Mouse (Mus musculus) C2C12 (cell line): ENCODE measurements around the gene Ppp1r9b.

Experiments used
- CTCF ChIP-seq: IDR thresholded peaks from one replicate; pipeline ENCODE4 v1.5.1; 2011; ENCODE audit not compliant: control insufficient read depth, insufficient read depth, insufficient read length
- MAX ChIP-seq: IDR thresholded peaks from one replicate; pipeline ENCODE4 v1.6.1; 2011; ENCODE audit warnings: mild to moderate bottlenecking, control low read depth
- USF1 ChIP-seq: IDR thresholded peaks from one replicate; pipeline ENCODE4 v1.6.1; 2011; ENCODE audit warnings: low read depth, mild to moderate bottlenecking, control low read depth, moderate library complexity

DNA sequence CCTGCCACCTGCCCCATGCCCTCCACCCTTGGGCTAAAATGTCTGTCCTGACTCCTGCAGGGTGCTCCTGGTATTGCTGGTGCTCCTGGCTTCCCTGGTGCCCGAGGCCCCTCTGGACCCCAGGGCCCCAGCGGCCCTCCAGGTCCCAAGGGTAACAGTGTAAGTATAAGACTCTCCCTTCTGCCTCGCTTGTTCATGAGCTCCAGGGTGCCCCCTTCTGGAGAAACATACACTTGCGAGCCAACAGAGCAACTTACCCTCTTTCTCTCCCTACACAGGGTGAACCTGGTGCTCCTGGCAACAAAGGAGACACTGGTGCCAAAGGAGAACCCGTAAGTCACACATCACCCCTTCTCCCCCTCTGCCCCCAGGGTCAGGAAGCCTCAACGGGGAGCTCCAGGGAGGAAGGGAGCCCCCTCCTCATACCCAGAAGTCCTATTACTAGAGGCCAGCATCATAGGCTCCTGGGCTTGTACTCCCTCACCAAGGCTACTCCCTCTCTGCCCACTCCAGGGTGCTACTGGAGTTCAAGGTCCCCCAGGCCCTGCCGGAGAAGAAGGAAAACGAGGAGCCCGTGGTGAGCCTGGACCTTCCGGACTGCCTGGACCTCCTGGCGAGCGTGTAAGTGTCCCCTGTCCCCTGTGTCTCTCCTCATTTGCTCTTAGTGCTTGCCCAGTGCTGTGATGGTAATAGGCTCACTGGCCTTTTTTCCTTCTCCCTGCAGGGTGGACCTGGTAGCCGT lies 48.4 kb upstream of the Ppp1r9b start:
- TF ChIP-seq CTCF = no peak
- no peak for TF ChIP-seq USF1
- TF ChIP-seq MAX = no peak
